Mouse (Mus musculus) spleen, postnatal 36 days (tissue): Measurements from ENCODE around the gene Lrrc23.
A peak's percentile ranks its signal among the peaks of the same experiment; 100 is the strongest.
"Not testable (repeated sequence)": the region's sequence is repeated elsewhere in the genome, so short reads cannot be mapped to it uniquely, and the experiment has no call there.

Source experiments
- DNase-seq, 2 experiments: peaks; one replicate each; pipeline ENCODE4 v3.0.0; 2022; ENCODE audit warnings: low spot score in 2 of 2, mixed read lengths in 1 of 2

Lrrc23 gene

GRCm38 (mm10) chr6:124807986-124808357, 28.4 kb upstream of the Lrrc23 start:
- no peak for DNase-seq

- no peak for DNase-seq
Observed at GRCm38 (mm10) chr6:124807366-124807765, 27.8 kb upstream of the Lrrc23 start.

- no peak for DNase-seq
Observed at GRCm38 (mm10) chr6:124806446-124807140, 27.1 kb upstream of the Lrrc23 start.

- DNase-seq: peak; percentile 80 to 86
Observed at GRCm38 (mm10) chr6:124805341-124806321, 26.1 kb upstream of the Lrrc23 start.

GRCm38 (mm10) chr6:124804341-124804740, 24.8 kb upstream of the Lrrc23 start:
- DNase-seq: no peak

- DNase-seq: not testable (repeated sequence)
Observed at GRCm38 (mm10) chr6:124803691-124804090, 24.2 kb upstream of the Lrrc23 start.

- DNase-seq: no peak
Observed at GRCm38 (mm10) chr6:124803061-124803460, 23.5 kb upstream of the Lrrc23 start.

- not testable (repeated sequence) for DNase-seq
Observed at GRCm38 (mm10) chr6:124802400-124802799, 22.9 kb upstream of the Lrrc23 start.

- DNase-seq: no peak
Observed at GRCm38 (mm10) chr6:124796200-124796599, 16.7 kb upstream of the Lrrc23 start.

GRCm38 (mm10) chr6:124795781-124796180, 16.3 kb upstream of the Lrrc23 start:
- DNase-seq: no peak

GRCm38 (mm10) chr6:124791911-124792310, 12.4 kb upstream of the Lrrc23 start:
- DNase-seq: no peak

- DNase-seq: no peak
Observed at GRCm38 (mm10) chr6:124790121-124790520, 10.6 kb upstream of the Lrrc23 start.

GRCm38 (mm10) chr6:124789519-124789918, 10.0 kb upstream of the Lrrc23 start:
- no peak for DNase-seq

- no peak for DNase-seq
Observed at GRCm38 (mm10) chr6:124787722-124788121, 8.2 kb upstream of the Lrrc23 start.

GRCm38 (mm10) chr6:124786756-124787420, 7.4 kb upstream of the Lrrc23 start:
- DNase-seq: no peak

- peak; percentile 57 to 60 for DNase-seq
Observed at GRCm38 (mm10) chr6:124782436-124782835, 2.9 kb upstream of the Lrrc23 start.

- DNase-seq: no peak
Observed at GRCm38 (mm10) chr6:124780917-124781316, 1.4 kb upstream of the Lrrc23 start.

- DNase-seq: no peak
Observed at GRCm38 (mm10) chr6:124779984-124780416, 473 bp upstream of the Lrrc23 start.

GRCm38 (mm10) chr6:124770511-124770910, 9.0 kb downstream of the Lrrc23 start:
- DNase-seq: no peak

GRCm38 (mm10) chr6:124770013-124770412, 9.5 kb downstream of the Lrrc23 start:
- DNase-seq: no peak

- no peak for DNase-seq
Observed at GRCm38 (mm10) chr6:124769101-124769765, 10.3 kb downstream of the Lrrc23 start, which contains the start of gene Eno2. Gene Eno2 (minus strand): TSS chr6:124769673.

- no peak for DNase-seq
Observed at GRCm38 (mm10) chr6:124768704-124769044, 10.9 kb downstream of the Lrrc23 start.
